Mouse (Mus musculus) forebrain, embryonic 11.5 days (tissue): ENCODE data around the gene Klhl21. TPM values are rescaled to one million over a fixed set of nuclear protein-coding genes. Genes with fewer than 3 reads are reported as not detected.

ENCODE experiments used
- ATAC-seq: fragments of 200-750 bp; cut with Nextera tagmentation; replicated peaks from 2 replicates; pipeline ENCODE4 v1.8.0; 2017; ENCODE audit warnings: moderate TSS enrichment; ENCODE audit not compliant: low FRiP score
- DNase-seq: peaks from one replicate; pipeline ENCODE4 v3.0.0-alpha.2; 2017; ENCODE audit warnings: low spot score
- H3K27ac ChIP-seq: fragments of 300-500 bp; sonication (generic); 2 replicates; pipeline ENCODE4 v1.5.1; 2014; ENCODE audit warnings: low read depth, low read length
- H3K27me3 ChIP-seq: fragments of 300-500 bp; sonication (generic); 2 replicates; pipeline ENCODE4 v1.6.1; 2014; ENCODE audit warnings: mild to moderate bottlenecking, low read length, mixed read lengths; ENCODE audit not compliant: control insufficient read depth, insufficient read depth
- H3K36me3 ChIP-seq: fragments of 300-500 bp; sonication (generic); 2 replicates; pipeline ENCODE4 v1.6.1; 2014; ENCODE audit warnings: mild to moderate bottlenecking, low read length, moderate library complexity, mixed read lengths; ENCODE audit not compliant: control insufficient read depth, insufficient read depth
- H3K4me1 ChIP-seq: fragments of 300-500 bp; sonication (generic); replicated peaks from 2 replicates; pipeline ENCODE4 v1.6.1; 2014; ENCODE audit warnings: low read length, mixed read lengths; ENCODE audit not compliant: control insufficient read depth, insufficient read depth
- H3K4me2 ChIP-seq: fragments of 300-500 bp; sonication (generic); 2 replicates; pipeline ENCODE4 v1.6.1; 2014; ENCODE audit warnings: low read depth, mild to moderate bottlenecking, low read length, moderate library complexity, mixed read lengths; ENCODE audit not compliant: severe bottlenecking
- H3K4me3 ChIP-seq: fragments of 300-500 bp; sonication (generic); 2 replicates; pipeline ENCODE4 v1.5.1; 2014; ENCODE audit warnings: low read depth, low read length
- H3K9ac ChIP-seq: fragments of 300-500 bp; sonication (generic); 2 replicates; pipeline ENCODE4 v1.6.1; 2014; ENCODE audit warnings: low read length
- H3K9me3 ChIP-seq: fragments of 300-500 bp; sonication (generic); 2 replicates; pipeline ENCODE4 v1.6.1; 2016; ENCODE audit warnings: low read length, mixed read lengths; ENCODE audit not compliant: control insufficient read depth
- WGBS: fragments of 180-500 bp; shearing (Covaris S2); extraction: QIAGEN DNeasy Blood & Tissue Kit; methylation state at CpG from one replicate; pipeline ENCODE4 v1.1.7; 2014; 5-methylcytosine and 5-hydroxymethylcytosine counted together
- polyA plus RNA-seq: library from polyadenylated mRNA; unstranded; fragments of >200 nt; fragmentation: Nextera tagmentation; extraction: Ambion mirVana; gene quantifications from 2 replicates; pipeline ENCODE4 v1.2.1, GENCODE M21; 2014

Gene Klhl21
- polyA plus RNA-seq, 1 experiment from 2014 or later, result 5.3 TPM

DNA sequence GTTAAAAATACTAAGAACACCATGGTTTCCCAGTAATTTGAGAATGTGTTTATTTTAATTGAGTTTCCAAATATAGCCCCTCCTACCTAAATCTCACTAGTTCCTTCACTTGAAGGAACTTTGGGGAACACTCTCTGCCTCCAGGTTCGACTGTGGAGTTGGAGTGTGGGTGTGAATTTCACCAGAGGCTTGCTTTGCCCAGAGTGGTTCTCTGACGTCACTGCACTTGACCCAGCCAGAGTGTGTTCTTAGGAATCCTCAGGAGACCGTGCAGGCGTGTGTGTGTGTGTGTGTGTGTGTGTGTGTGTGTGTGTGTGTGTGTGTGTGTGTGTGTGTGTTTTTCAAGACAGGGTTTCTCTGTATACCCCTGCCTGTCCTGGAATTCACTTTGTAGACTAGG, 7.7 kb upstream of the Klhl21 start:
- no peak overlapping the region for H3K9ac ChIP-seq
- H3K36me3 ChIP-seq, result no peaks in the 10 kb centered on the region
- no peaks in the 10 kb centered on the region for H3K4me1 ChIP-seq
- 64% methylated on average over 4 of the region's 4 CpGs for WGBS
- DNase-seq (no peak), ATAC-seq (no peak)
- no peaks in the 10 kb centered on the region for H3K27me3 ChIP-seq
- no peaks in the 10 kb centered on the region for H3K9me3 ChIP-seq
- H3K4me2 ChIP-seq, result no peak overlapping the region
- H3K27ac ChIP-seq, result no peak overlapping the region
- H3K4me3 ChIP-seq, result no peak overlapping the region

- no peak overlapping the region for H3K4me2 ChIP-seq
- no peak overlapping the region for H3K4me3 ChIP-seq
- H3K27me3 ChIP-seq, result no peaks in the 10 kb centered on the region
- H3K9me3 ChIP-seq, result no peaks in the 10 kb centered on the region
- ATAC-seq, result no peak
- no peaks in the 10 kb centered on the region for H3K4me1 ChIP-seq
- no peak for DNase-seq
- H3K9ac ChIP-seq, result no peak overlapping the region
- no peak overlapping the region for H3K27ac ChIP-seq
- WGBS, result 75% methylated on average over 4 of the region's 4 CpGs
- no peaks in the 10 kb centered on the region for H3K36me3 ChIP-seq
Observed at GRCm38 (mm10) chr4:152001335-152001734, 7.3 kb upstream of the Klhl21 start.

DNA sequence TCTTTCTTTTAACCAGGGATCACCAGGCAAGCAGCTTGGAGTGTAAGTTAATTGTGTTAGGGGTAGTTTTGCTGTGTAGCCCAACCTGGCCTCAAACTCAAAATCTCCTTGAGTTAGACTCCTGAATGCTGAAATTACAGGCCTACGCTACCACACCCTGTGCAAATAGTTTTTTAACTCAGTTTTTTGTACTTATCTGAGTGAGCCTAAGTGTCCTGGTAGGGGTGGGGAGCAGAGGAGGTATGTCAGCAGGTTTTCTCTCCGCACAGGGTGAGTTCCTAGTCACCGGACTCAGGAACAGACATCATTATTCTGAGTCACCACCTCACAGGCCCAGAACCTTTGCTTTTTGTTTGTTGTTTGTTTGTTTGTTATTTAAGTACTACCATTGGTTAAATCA, 6.5 kb upstream of the Klhl21 start:
- Histone ChIP-seq H3K4me1 (no peaks in the 10 kb centered on the region), H3K36me3 (no peaks in the 10 kb centered on the region), H3K4me2 (no peak overlapping the region), H3K9me3 (no peaks in the 10 kb centered on the region), H3K4me3 (no peak overlapping the region), H3K9ac (no peak overlapping the region), H3K27ac (no peak overlapping the region), H3K27me3 (peaks cover 5% of the 10 kb centered on the region; the same call in 1 of the 2 replicates)
- no peak for DNase-seq
- no peak for ATAC-seq
- 96% methylated on average over 3 of the region's 3 CpGs for WGBS

GRCm38 (mm10) chr4:152006137-152006536, 2.5 kb upstream of the Klhl21 start:
- Histone ChIP-seq H3K4me2 (no peak overlapping the region), H3K4me3 (no peak overlapping the region), H3K4me1 (peaks cover 28% of the 10 kb centered on the region), H3K36me3 (no peaks in the 10 kb centered on the region), H3K27me3 (peaks cover 21% of the 10 kb centered on the region), H3K27ac (no peak overlapping the region), H3K9ac (no peak overlapping the region), H3K9me3 (no peaks in the 10 kb centered on the region)
- ATAC-seq (no peak), DNase-seq (no peak)
- WGBS, result 79% methylated on average over 6 of the region's 6 CpGs

DNA sequence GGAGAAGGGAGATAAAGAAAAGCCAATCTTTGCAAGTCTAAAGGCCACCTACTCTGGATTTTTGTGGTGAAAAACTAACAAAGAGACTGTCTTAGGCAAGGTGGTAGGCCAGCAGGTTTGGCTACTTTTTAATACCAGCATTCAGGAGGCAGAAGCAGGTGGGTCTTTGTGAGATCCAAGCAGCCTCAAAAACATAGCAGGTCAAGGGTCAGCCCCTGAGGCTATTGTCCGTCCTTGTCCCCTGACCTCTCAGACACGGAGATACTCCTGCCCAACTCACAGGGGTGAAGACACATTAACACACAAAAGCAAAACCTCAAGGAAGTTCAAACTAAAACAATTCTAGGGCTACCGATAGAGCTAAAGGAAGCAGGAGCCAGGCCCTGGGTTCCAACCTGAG, 1.8 kb upstream of the Klhl21 start:
- H3K36me3 ChIP-seq, result no peaks in the 10 kb centered on the region
- no peak for ATAC-seq
- no peak overlapping the region for H3K4me3 ChIP-seq
- H3K4me2 ChIP-seq, result no peak overlapping the region
- H3K27ac ChIP-seq, result no peak overlapping the region
- no peak for DNase-seq
- H3K27me3 ChIP-seq, result peaks cover 21% of the 10 kb centered on the region
- peaks cover 28% of the 10 kb centered on the region for H3K4me1 ChIP-seq
- no peak overlapping the region for H3K9ac ChIP-seq
- WGBS, result 21% methylated on average over 3 of the region's 3 CpGs
- H3K9me3 ChIP-seq, result no peaks in the 10 kb centered on the region

DNA sequence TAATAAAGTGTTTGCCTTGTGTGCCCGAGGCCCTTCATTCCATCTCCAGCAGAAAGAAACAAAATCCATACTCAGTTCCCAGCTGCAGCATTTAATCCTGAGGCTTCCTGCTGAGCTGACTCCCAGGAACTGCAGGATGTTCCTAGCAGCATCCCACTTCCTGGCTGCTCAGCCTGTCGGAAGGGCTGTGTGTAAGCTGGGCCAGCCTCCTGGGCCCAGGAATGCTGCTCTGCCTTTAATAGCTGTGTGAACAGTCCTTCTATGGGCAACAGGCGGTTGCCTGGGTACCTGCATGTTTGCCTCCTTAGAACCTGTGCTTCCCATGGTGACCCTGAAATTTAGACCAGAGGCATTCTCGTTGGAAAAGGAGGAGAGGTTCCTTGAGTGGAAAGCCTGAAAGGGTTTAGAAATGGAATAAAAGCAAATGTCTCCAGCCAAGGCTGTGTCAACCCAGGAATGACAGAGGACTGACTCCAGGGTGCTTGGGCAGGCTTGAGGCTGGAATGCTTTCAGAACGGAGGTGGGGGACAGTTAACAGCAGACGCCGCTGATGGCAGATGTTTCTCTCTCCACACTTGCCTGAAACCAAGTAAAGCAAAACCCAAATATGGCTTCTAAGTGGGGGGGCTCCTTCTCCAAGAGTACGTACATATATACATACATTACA, 989 bp upstream of the Klhl21 start:
- peak overlapping the region; percentile 100 for H3K4me2 ChIP-seq
- no peaks in the 10 kb centered on the region for H3K9me3 ChIP-seq
- H3K4me1 ChIP-seq, result peaks cover 28% of the 10 kb centered on the region
- H3K36me3 ChIP-seq, result no peaks in the 10 kb centered on the region
- no peak for DNase-seq
- no peak for ATAC-seq
- H3K27ac ChIP-seq, result no peak overlapping the region
- H3K9ac ChIP-seq, result no peak overlapping the region; the same call in none of the 2 replicates
- H3K27me3 ChIP-seq, result peaks cover 21% of the 10 kb centered on the region
- 5% methylated on average over 8 of the region's 8 CpGs for WGBS
- peak overlapping the region; percentile 67; the same call in 1 of the 2 replicates for H3K4me3 ChIP-seq

DNA sequence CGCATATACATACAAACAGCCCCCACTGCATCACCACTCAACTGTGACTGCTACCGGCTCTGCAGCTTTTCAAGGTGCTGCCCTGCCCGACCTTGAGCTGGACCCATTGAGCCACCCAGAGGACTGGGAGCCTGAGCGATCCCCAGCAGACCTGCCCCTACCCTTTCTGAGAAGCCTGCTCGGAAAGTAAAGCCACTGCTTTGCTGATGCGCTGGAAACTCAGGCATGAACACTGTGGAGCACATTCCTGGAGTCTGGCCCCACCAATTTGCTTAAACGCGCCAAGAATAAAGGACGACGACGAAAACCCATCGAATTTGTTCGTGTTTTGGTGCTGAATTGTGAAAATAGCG, 479 bp upstream of the Klhl21 start:
- Histone ChIP-seq H3K27ac (no peak overlapping the region), H3K36me3 (no peaks in the 10 kb centered on the region), H3K27me3 (peaks cover 21% of the 10 kb centered on the region), H3K9ac (no peak overlapping the region; the same call in 1 of the 2 replicates), H3K4me1 (peaks cover 28% of the 10 kb centered on the region), H3K9me3 (no peaks in the 10 kb centered on the region), H3K4me3 (peak overlapping the region; percentile 67), H3K4me2 (peak overlapping the region; percentile 100)
- under 1% methylated on average over 14 of the region's 14 CpGs for WGBS
- ATAC-seq (no peak), DNase-seq (no peak)

DNA sequence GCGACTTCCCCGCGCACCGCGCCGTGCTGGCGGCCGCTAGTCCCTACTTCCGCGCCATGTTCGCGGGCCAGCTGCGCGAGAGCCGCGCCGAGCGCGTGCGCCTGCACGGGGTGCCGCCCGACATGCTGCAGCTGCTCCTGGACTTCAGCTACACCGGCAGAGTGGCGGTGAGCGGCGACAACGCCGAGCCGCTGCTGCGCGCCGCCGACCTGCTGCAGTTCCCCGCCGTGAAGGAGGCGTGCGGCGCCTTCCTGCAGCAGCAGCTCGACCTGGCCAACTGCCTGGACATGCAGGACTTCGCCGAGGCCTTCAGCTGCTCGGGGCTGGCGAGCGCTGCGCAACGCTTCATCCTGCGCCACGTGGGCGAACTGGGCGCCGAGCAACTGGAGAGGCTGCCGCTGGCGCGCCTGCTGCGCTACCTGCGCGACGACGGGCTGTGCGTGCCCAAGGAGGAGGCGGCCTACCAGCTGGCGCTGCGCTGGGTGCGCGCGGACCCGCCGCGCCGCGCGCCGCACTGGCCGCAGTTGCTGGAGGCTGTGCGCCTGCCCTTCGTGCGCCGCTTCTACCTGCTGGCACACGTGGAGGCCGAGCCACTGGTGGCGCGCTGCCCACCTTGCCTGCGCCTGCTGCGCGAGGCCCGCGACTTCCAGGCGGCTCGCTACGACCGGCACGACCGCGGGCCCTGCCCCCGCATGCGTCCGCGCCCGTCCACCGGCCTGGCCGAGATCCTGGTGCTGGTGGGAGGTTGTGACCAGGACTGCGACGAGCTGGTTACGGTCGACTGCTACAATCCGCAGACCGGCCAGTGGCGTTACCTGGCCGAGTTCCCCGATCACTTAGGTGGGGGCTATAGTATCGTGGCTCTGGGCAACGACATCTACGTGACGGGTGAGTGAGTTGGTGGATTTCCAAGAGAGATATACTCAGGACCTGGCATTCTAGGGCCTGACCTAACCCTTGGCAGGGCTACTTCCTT, 761 bp downstream of the Klhl21 start:
- DNase-seq (no peak), ATAC-seq (peak; percentile 75)
- WGBS, result under 1% methylated on average over 109 of the region's 115 CpGs
- H3K27ac ChIP-seq, result no peak overlapping the region
- no peaks in the 10 kb centered on the region; the same call in 1 of the 2 replicates for H3K36me3 ChIP-seq
- no peaks in the 10 kb centered on the region for H3K9me3 ChIP-seq
- peak overlapping the region; percentile 67 for H3K4me3 ChIP-seq
- peak overlapping the region; percentile 100 for H3K4me2 ChIP-seq
- peak overlapping the region; percentile 60 for H3K9ac ChIP-seq
- peaks cover 21% of the 10 kb centered on the region for H3K27me3 ChIP-seq
- peaks cover 28% of the 10 kb centered on the region for H3K4me1 ChIP-seq
